Mouse (Mus musculus) testis, postnatal 10 days (tissue): Measurements from ENCODE around the gene Strip2.
A peak's percentile ranks its signal among the peaks of the same experiment; 100 is the strongest.

Experiments
- DNase-seq: peaks from one replicate; pipeline ENCODE4 v3.0.0; 2021; ENCODE audit warnings: low spot score

Gene Strip2

GRCm38 (mm10) chr6:29930087-29930486 lies 13.3 kb downstream of the Strip2 start:
- DNase-seq: no peak

GRCm38 (mm10) chr6:29930665-29931064 lies 13.9 kb downstream of the Strip2 start:
- no peak for DNase-seq

GRCm38 (mm10) chr6:29931181-29931580 lies 14.4 kb downstream of the Strip2 start:
- no peak for DNase-seq

GRCm38 (mm10) chr6:29935741-29936140 lies 18.9 kb downstream of the Strip2 start:
- DNase-seq: no peak

- DNase-seq: no peak
These were observed 23.6 kb downstream of the Strip2 start for GRCm38 (mm10) chr6:29940428-29940827.

- DNase-seq: no peak
These were observed 24.2 kb downstream of the Strip2 start for GRCm38 (mm10) chr6:29941036-29941435.

- no peak for DNase-seq
These were observed 27.7 kb downstream of the Strip2 start for GRCm38 (mm10) chr6:29944465-29944864.

- DNase-seq: no peak
These were observed 29.8 kb downstream of the Strip2 start for GRCm38 (mm10) chr6:29946568-29946967.

- no peak for DNase-seq
These were observed 31.0 kb downstream of the Strip2 start for GRCm38 (mm10) chr6:29947823-29948222.

- no peak for DNase-seq
These were observed 39.9 kb downstream of the Strip2 start for GRCm38 (mm10) chr6:29956749-29957148.

GRCm38 (mm10) chr6:29958669-29959068 lies 41.9 kb downstream of the Strip2 start:
- no peak for DNase-seq

- DNase-seq: no peak
These were observed 44.3 kb downstream of the Strip2 start for GRCm38 (mm10) chr6:29961081-29961480.

- no peak for DNase-seq
These were observed 51.1 kb downstream of the Strip2 start for GRCm38 (mm10) chr6:29967917-29968316.

- DNase-seq: no peak
These were observed 56.5 kb downstream of the Strip2 start for GRCm38 (mm10) chr6:29973341-29973740.

GRCm38 (mm10) chr6:29974836-29975235 lies 58.0 kb downstream of the Strip2 start:
- no peak for DNase-seq

- DNase-seq: no peak
These were observed 63.6 kb downstream of the Strip2 start for GRCm38 (mm10) chr6:29980461-29980860.

GRCm38 (mm10) chr6:29981797-29982196 lies 65.0 kb downstream of the Strip2 start:
- DNase-seq: no peak

GRCm38 (mm10) chr6:29985058-29985498 lies 68.3 kb downstream of the Strip2 start:
- peak; percentile 89 for DNase-seq

GRCm38 (mm10) chr6:29985504-29985903 lies 68.7 kb downstream of the Strip2 start:
- DNase-seq: no peak

GRCm38 (mm10) chr6:29985986-29986385 lies 69.2 kb downstream of the Strip2 start:
- DNase-seq: no peak

- no peak for DNase-seq
These were observed 70.4 kb downstream of the Strip2 start for GRCm38 (mm10) chr6:29987246-29987645.

- DNase-seq: no peak
These were observed 81.3 kb downstream of the Strip2 start for GRCm38 (mm10) chr6:29998140-29998539.

- no peak for DNase-seq
These were observed 82.0 kb downstream of the Strip2 start for GRCm38 (mm10) chr6:29998771-29999170.

- DNase-seq: no peak
These were observed 85.8 kb downstream of the Strip2 start for GRCm38 (mm10) chr6:30002628-30003027.

- DNase-seq: no peak
These were observed 89.0 kb downstream of the Strip2 start for GRCm38 (mm10) chr6:30005851-30006250.
